Mouse (Mus musculus) heart, embryonic 14.5 days (tissue): ENCODE results near the gene Ppp1r1a. TPM values are rescaled to one million over a fixed set of nuclear protein-coding genes. Genes with fewer than 3 reads are reported as not detected.

Experiments used
- ATAC-seq: fragments of 200-750 bp; cut with Nextera tagmentation; 2 replicates; pipeline ENCODE4 v1.8.0; 2017; ENCODE audit warnings: low read depth, moderate TSS enrichment; ENCODE audit not compliant: insufficient number of reproducible peaks, insufficient read depth, low FRiP score
- H3K27ac ChIP-seq, 2 experiments: fragments of 200-500 bp in 1 of 2; fragments of 300-500 bp in 1 of 2; sonication (generic) in 1 of 2; replicated peaks in 1 of 2; 2 replicates each; pipeline ENCODE4 v1.5.1; 2012 to 2014; ENCODE audit warnings: low read depth in 2 of 2, low read length in 2 of 2, control low read depth in 1 of 2, mild to moderate bottlenecking in 1 of 2, mixed read lengths in 1 of 2; ENCODE audit not compliant: control insufficient read depth in 1 of 2, insufficient read depth in 1 of 2
- H3K27me3 ChIP-seq: fragments of 300-500 bp; sonication (generic); 2 replicates; pipeline ENCODE4 v1.6.1; 2014; ENCODE audit warnings: mild to moderate bottlenecking, low read length, control low read depth; ENCODE audit not compliant: control insufficient read depth, insufficient read depth
- H3K36me3 ChIP-seq: fragments of 300-500 bp; sonication (generic); 2 replicates; pipeline ENCODE4 v1.6.1; 2014; ENCODE audit warnings: mild to moderate bottlenecking, control low read depth, low read length, mixed read lengths; ENCODE audit not compliant: control insufficient read depth, insufficient read depth
- H3K4me1 ChIP-seq, 2 experiments: fragments of 200-500 bp in 1 of 2; fragments of 300-500 bp in 1 of 2; sonication (generic) in 1 of 2; 2 replicates each; pipeline ENCODE4 v1.6.1; 2012 to 2014; ENCODE audit warnings: low read length in 2 of 2, control low read depth in 1 of 2, mixed read lengths in 1 of 2; ENCODE audit not compliant: control insufficient read depth in 2 of 2, insufficient read depth in 2 of 2
- H3K4me2 ChIP-seq: fragments of 300-500 bp; sonication (generic); 2 replicates; pipeline ENCODE4 v1.6.1; 2014; ENCODE audit warnings: mild to moderate bottlenecking, low read length
- H3K4me3 ChIP-seq, 2 experiments: fragments of 200-500 bp in 1 of 2; fragments of 300-500 bp in 1 of 2; sonication (generic) in 1 of 2; 2 replicates each; pipeline ENCODE4 v1.5.1; 2012 to 2014; ENCODE audit warnings: low read length in 2 of 2, mild to moderate bottlenecking in 2 of 2, control low read depth in 1 of 2, low read depth in 1 of 2, moderate library complexity in 1 of 2; ENCODE audit not compliant: control insufficient read depth in 1 of 2, insufficient read depth in 1 of 2
- H3K9ac ChIP-seq: fragments of 300-500 bp; sonication (generic); 2 replicates; pipeline ENCODE4 v1.6.1; 2014; ENCODE audit warnings: mild to moderate bottlenecking, low read length
- H3K9me3 ChIP-seq: fragments of 300-500 bp; sonication (generic); 2 replicates; pipeline ENCODE4 v1.6.1; 2016; ENCODE audit warnings: low read length, control low read depth; ENCODE audit not compliant: control insufficient read depth
- WGBS: fragments of 180-500 bp; shearing (Covaris S2); extraction: QIAGEN DNeasy Blood & Tissue Kit; methylation state at CpG from one replicate; pipeline ENCODE4 v1.1.7; 2014; 5-methylcytosine and 5-hydroxymethylcytosine counted together
- polyA plus RNA-seq: library from polyadenylated mRNA; unstranded; fragments of >200 nt; fragmentation: Nextera tagmentation; extraction: Ambion mirVana; gene quantifications from 2 replicates; pipeline ENCODE4 v1.2.1, GENCODE M21; 2014

The Ppp1r1a gene
- polyA plus RNA-seq, 1 experiment from 2014 or later, result 87.1 TPM

DNA sequence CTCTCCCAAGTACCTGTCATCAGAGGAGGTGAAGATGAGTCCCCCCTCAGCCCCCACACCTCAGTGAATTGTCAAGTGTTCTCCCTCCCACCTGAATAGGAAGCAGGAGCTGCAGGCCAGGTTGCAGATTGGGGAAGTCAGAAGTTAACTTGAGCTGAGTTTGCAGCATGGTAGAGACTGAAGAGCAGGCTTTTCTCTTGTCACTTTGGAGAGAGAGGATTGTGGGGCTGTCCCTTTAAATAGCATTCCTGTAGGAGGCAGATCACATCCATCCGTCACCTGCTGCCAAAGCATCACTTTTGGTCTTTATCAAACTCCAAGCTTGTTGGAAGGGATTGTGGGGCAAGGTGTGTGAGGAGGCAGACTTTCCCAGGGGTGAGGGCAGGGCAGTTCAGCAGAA, 37.1 kb downstream of the Ppp1r1a start:
- H3K27me3 ChIP-seq, result peaks cover 17% of the 10 kb centered on the region
- no peak overlapping the region for H3K9ac ChIP-seq
- no peak overlapping the region for H3K4me2 ChIP-seq
- H3K4me1 ChIP-seq, result peaks cover 0 to 5% of the 10 kb centered on the region in 2 experiments; a peak in 1 of 4 replicates
- no peak overlapping the region for H3K27ac ChIP-seq
- 45% methylated on average over 1 of the region's 1 CpGs for WGBS
- H3K9me3 ChIP-seq, result no peaks in the 10 kb centered on the region
- H3K36me3 ChIP-seq, result no peaks in the 10 kb centered on the region
- ATAC-seq, result no peak
- H3K4me3 ChIP-seq, result no peak overlapping the region

DNA sequence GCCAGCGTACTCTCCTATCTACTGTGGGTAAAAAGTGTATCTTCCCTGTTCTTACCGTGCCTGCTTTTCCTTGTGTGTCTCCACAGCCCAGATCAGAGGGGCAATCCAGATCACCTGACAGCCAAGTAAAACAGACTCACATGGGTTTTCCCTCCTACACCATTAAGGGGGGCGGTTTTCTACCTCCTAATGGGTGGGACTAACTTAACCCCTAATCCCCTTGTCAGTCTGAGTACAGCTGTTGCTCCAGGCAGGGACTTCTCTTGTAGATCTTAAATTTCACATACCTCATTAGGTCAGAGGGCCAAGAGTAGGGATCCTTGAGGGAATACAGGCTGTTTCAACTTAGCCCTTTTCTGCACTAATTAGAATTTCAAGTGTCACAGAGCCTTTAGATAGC, 39.6 kb downstream of the Ppp1r1a start:
- Histone ChIP-seq H3K36me3 (no peaks in the 10 kb centered on the region), H3K9me3 (no peaks in the 10 kb centered on the region), H3K27ac (no peak overlapping the region), H3K4me2 (no peak overlapping the region), H3K27me3 (no peaks in the 10 kb centered on the region), H3K4me1 (no peaks in the 10 kb centered on the region), H3K9ac (no peak overlapping the region), H3K4me3 (no peak overlapping the region)
- no peak for ATAC-seq
- WGBS, result 33% methylated on average over 3 of the region's 3 CpGs

DNA sequence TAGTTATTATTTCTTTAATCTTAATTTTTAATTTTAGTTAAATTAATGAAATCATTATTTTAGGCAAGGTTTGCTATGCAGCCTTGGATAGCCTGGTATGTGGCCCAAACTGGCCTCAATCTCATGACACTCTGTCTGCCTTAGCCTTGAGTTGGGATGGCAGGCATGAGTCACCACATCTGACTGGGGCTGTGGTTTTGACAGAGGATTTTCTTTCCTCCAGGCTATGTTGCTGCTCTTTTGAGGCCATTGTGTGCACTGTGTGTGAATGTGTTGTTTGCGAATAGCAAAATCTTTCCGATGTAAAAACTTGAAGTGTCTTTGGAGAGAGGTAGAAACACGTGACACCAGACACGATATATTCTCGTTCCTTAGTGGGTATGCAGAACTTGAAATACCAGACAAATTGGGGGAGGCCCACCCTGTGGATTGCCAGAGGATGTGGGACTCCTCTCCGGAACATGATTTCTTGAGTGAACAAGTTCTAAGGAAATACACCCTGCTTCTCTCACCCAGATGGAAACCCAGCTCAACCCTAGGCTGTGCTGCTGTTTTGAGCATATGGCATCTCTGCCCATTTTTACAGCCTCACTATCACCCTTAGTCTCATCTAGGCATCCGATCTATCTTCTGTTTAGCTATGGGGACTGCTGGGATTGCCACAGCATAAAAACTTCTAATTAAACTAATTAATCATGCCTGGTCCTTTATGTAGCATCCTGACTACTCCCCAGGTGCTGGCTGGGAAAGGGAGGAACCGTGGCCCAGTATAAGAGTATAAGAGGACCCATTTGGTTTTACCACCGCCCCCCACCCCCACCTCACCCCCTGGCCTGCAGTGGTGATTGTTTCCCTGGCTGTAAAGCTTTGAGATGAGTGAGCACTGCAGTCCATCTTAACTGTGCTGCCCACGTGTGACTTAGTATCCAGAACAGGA, 41.3 kb downstream of the Ppp1r1a start:
- Histone ChIP-seq H3K9me3 (no peaks in the 10 kb centered on the region), H3K4me2 (no peak overlapping the region), H3K9ac (no peak overlapping the region), H3K27me3 (no peaks in the 10 kb centered on the region), H3K27ac (no peak overlapping the region), H3K4me3 (no peak overlapping the region), H3K36me3 (no peaks in the 10 kb centered on the region), H3K4me1 (no peaks in the 10 kb centered on the region)
- ATAC-seq, result no peak
- WGBS, result 75% methylated on average over 10 of the region's 10 CpGs

DNA sequence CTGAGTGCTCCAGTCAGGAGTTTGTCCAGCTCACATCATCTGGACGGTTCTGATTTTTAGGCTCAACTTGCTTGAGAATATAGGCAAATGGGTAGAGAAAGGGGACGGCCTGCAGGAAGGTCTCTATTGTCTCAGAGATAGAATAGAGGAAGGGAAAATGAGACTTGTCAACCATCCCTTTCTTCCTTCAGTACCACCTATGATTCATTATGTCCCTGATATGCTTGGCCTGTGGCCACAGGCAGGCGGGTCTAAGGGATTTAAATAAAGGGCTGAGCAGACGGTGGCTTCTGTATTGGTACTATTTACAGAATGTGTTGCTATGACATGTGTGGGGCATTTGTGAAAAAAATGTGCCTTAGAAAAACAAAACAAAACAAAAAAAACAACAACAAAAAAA, 49.5 kb downstream of the Ppp1r1a start:
- Histone ChIP-seq H3K9ac (no peak overlapping the region), H3K9me3 (no peaks in the 10 kb centered on the region), H3K36me3 (no peaks in the 10 kb centered on the region), H3K27ac (no peak overlapping the region), H3K4me2 (no peak overlapping the region), H3K27me3 (no peaks in the 10 kb centered on the region; the same call in 1 of the 2 replicates), H3K4me1 (no peaks in the 10 kb centered on the region), H3K4me3 (no peak overlapping the region)
- ATAC-seq, result no peak
- 37% methylated on average over 4 of the region's 4 CpGs for WGBS

DNA sequence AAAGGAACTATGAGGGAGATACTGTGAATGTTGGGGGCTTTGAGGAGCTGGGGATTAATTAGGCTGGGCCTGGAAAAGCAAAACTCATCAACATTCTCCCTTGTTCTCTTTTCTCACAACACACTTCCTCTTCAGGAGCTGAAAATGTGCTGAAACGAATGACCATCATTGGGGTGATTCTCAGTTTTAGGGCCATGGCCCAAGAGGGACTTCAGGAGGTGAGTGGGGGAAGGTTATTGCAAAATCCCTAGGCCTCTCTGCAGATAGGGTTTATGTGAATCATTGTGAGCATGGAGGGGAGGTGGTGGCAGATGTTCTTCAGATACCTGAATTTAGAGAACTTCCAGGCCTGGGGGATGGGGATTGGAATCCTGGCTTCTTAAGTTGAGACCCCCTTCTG, 51.1 kb downstream of the Ppp1r1a start:
- no peaks in the 10 kb centered on the region for H3K4me1 ChIP-seq
- WGBS, result 55% methylated on average over 1 of the region's 1 CpGs
- no peaks in the 10 kb centered on the region; the same call in 1 of the 2 replicates for H3K27me3 ChIP-seq
- H3K9me3 ChIP-seq, result no peaks in the 10 kb centered on the region
- ATAC-seq, result no peak
- no peaks in the 10 kb centered on the region for H3K36me3 ChIP-seq
- no peak overlapping the region for H3K4me2 ChIP-seq
- no peak overlapping the region for H3K27ac ChIP-seq
- H3K4me3 ChIP-seq, result no peak overlapping the region
- H3K9ac ChIP-seq, result no peak overlapping the region

DNA sequence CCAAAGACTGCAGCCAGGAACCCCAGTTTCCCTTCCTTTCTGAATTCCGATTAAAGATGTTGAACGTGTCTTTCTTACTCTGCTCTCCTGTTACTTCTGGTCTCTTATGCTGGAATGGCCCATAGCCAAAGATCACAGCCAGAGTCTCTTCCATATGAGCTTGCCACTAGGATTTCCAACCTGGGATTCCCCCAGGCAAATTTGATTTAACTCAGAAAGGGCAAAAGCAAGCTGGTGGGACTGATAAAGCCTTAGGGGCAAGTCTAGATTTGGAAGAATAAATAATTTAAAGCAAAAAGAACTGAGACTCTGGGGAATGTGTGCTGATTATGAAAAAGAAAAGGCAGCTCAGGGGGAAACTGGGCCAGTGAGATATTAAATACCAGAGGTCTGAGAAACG, 52.7 kb downstream of the Ppp1r1a start:
- Histone ChIP-seq H3K4me1 (no peaks in the 10 kb centered on the region), H3K27me3 (no peaks in the 10 kb centered on the region; the same call in 1 of the 2 replicates), H3K4me2 (no peak overlapping the region), H3K27ac (no peak overlapping the region), H3K4me3 (no peak overlapping the region), H3K36me3 (no peaks in the 10 kb centered on the region), H3K9me3 (no peaks in the 10 kb centered on the region), H3K9ac (no peak overlapping the region)
- 66% methylated on average over 3 of the region's 3 CpGs for whole genome bisulfite sequencing
- ATAC-seq, result no peak

DNA sequence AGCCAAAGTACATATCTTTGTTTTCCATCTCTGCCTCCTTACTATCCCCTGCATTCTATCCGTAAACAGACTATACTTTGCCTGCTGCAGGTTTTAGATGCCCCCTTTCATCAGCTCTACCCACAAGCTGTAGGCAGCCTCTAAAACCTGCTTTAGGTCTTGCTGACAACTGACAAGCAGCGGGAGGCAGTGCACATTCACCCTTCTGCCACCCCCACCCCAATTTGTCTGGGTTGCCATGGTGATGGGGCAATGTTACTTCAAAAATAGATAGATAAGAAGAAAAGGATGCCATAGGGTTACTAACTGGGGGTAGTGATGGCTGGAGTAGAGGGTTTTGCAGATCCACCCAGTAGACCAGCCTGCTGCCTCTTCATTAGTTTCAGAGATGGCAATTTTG, 53.3 kb downstream of the Ppp1r1a start:
- Histone ChIP-seq H3K27ac (no peak overlapping the region), H3K9me3 (no peaks in the 10 kb centered on the region), H3K27me3 (no peaks in the 10 kb centered on the region; the same call in 1 of the 2 replicates), H3K4me3 (no peak overlapping the region), H3K4me1 (no peaks in the 10 kb centered on the region), H3K9ac (no peak overlapping the region), H3K4me2 (no peak overlapping the region), H3K36me3 (no peaks in the 10 kb centered on the region)
- ATAC-seq, result no peak
- 34% methylated on average over 2 of the region's 2 CpGs for WGBS
